Mouse (Mus musculus): ENCODE measurements around the gene Scnn1a. TPM values are rescaled to one million over a fixed set of nuclear protein-coding genes. Genes with fewer than 3 reads are reported as not detected.

The Scnn1a gene
- polyA plus RNA-seq, 1 experiment from 2014 or later, result 0.70 TPM

DNA sequence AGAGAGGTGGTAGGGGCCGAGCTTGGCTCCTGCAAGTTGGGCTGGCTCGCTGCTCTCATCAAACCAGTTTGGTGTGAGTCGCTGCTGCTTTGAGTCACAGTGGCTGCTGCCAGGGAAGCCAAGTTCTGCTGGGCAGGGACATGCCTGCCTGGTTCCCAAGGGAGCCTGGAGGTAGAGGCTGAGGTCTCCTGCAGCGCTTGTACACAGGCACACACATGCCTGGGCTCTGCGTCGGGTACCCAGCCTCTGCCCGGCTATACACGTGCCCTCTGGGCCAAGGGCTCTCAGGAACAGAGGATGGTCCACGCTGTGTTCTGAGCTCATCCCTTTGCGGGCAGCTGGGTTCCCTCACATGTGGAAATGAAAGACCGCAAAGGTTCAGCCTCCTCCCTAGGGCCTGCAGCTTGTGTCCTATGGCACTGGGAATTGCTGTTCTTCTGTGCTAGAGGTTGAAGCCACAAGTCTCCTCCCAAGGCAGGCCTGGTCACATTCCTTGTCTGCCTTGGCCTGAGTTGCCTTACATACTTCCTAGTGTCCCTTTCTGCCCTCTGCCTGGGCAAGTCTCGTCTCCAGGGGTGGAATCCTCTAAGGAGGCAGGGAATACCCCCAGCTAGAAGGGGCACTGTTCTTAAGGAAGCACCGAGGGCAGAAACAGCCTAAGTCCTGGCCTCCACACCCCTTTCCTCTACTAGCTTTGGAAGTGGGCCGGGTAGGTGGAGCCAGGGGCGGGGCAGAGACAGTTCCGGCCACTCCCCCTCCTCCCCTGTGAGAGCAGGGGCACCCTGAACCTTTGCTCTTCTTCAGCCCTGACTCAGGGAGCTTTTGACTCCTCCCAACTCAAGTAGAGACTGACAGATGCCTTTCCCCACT is 57.4 kb downstream of the Scnn1a start:
- 34% methylated on average over 16 of the region's 16 CpGs for WGBS
- Histone ChIP-seq H3K4me3 (no peak overlapping the region), H3K4me2 (no peak overlapping the region), H3K36me3 (replicated peaks) (no peaks in the 10 kb centered on the region), H3K9ac (no peak overlapping the region), H3K4me1 (peaks cover 18% of the 10 kb centered on the region), H3K27me3 (replicated peaks) (peaks cover 52% of the 10 kb centered on the region), H3K27ac (no peak overlapping the region), H3K9me3 (no peaks in the 10 kb centered on the region)
- 0 out of 2 replicates have a peak, but pooled peaks have one; percentile 30 for ATAC-seq (replicated peaks)

DNA sequence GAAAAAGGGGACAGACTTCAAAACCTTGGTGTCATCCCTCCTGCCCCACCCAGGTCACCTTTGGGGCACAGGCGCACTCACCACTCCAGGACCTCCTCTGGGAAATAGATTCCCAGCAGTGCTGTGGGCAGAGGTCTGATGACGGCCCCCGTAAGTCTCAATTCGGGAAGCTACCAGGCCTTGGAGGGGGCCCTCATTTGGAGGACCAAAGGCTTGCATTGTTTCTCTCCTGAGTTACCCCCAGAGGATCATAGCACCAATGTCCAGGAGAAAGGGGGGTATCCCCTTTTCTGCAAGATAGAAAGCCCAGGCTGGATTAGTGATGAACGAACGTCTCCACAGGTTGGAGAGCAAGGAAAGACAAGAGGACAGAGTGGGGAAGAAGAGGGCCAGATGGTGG is 58.2 kb downstream of the Scnn1a start:
- Histone ChIP-seq H3K36me3 (replicated peaks) (no peaks in the 10 kb centered on the region), H3K9ac (no peak overlapping the region)

DNA sequence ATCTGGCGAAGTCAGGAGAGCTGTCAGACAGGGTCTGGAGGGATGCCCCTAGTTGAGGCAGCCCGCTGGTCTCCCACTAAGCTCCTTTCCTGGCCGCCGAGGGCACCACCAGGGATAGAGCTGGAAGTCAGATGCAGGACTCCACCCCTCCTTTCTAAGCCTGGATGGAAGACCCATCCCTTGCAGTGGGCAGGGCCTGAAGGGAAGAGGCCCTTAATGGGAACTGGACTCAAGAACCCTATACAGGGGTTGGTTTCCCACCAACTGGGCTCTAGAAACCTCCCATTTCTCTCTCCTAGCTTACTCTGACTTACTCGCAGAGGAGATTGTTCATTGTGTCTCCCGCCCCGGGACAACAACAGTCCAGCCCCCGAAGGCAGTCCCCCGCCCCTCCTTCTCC is 59.3 kb downstream of the Scnn1a start:
- peak overlapping the region; percentile 32 for H3K4me3 ChIP-seq
- 5% methylated on average over 9 of the region's 9 CpGs for WGBS

More for the DNA sequence above, 58.2 kb downstream of the Scnn1a start:
- Histone ChIP-seq H3K27me3 (replicated peaks) (peaks cover 52% of the 10 kb centered on the region), H3K9me3 (no peaks in the 10 kb centered on the region), H3K4me3 (no peak overlapping the region), H3K4me2 (no peak overlapping the region), H3K4me1 (peaks cover 18% of the 10 kb centered on the region), H3K27ac (no peak overlapping the region)
- ATAC-seq (replicated peaks), result no peak
- WGBS, result 15% methylated on average over 6 of the region's 6 CpGs

DNA sequence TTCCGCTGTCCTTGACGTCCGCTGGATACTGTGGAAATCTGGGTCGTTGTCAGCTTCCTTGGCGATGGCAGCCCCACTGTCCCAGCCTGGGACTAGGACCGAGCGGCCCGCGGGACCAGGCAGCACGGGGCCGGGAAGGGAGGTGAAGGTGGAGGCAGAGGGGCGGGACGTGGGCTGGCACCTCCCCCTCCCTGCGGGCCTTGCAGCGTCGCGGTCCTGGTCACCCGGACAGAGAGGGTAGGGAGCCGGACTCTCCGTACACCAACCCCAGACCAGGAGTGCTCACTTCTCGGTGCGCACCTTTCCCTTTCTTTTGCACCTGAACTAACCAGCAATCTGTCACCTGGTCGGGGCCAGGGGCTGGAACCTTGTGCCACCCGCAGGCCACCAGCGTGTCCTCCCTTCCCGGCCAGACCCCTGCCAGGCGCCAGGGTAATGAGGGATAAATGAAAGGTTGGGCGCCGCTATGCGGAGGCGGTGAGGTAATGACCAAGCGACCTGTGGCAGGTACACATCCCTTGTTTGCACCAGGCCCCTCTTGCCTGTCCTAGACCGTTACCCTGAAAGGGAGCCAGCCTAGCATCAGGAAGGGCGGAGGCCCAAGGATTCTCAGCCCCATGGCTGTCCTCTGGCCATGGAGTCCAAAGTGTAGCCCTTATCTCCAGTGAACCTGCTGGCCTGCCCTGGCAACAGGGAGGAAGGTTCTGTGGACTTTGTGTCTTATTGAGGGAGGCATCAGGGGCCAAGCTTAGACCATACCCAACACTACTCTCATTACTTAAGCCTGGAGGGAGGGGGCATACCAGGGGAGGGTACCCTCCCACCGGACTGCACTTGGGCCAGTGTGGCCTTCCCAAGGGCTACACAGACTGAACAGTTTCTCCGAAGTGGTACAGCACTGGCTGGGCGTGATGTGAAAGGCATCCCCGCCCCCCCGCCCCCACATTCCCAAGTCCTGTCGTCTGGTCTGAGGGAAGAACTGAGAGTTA is 60.2 kb downstream of the Scnn1a start, which contains the start of gene Plekhg6:
Plekhg6 (minus strand) TSS at position 422 of the 989 bp plus-strand sequence.
- Histone ChIP-seq H3K27ac (no peak within 1 kb of the TSS), H3K4me2 (peak within 1 kb of the TSS; percentile 72), H3K27me3 (replicated peaks) (peaks cover 48% of the 10 kb centered on the region), H3K9me3 (no peaks in the 10 kb centered on the region), H3K9ac (peak within 1 kb of the TSS; percentile 41), H3K4me1 (peaks cover 18% of the 10 kb centered on the region), H3K4me3 (peak within 1 kb of the TSS; percentile 32), H3K36me3 (replicated peaks) (no peaks in the 10 kb centered on the region)
- 12% methylated on average over 37 of the region's 40 CpGs for whole genome bisulfite sequencing
- ATAC-seq (replicated peaks), result no peak; the same call in 1 of the 2 replicates

More for the DNA sequence above, 59.3 kb downstream of the Scnn1a start:
- ATAC-seq (replicated peaks), result no peak
- peaks cover 18% of the 10 kb centered on the region for H3K4me1 ChIP-seq
- H3K4me2 ChIP-seq, result peak overlapping the region; percentile 72
- H3K9me3 ChIP-seq, result no peaks in the 10 kb centered on the region
- no peak overlapping the region for H3K27ac ChIP-seq
- peaks cover 52% of the 10 kb centered on the region for H3K27me3 ChIP-seq (replicated peaks)
- no peak overlapping the region for H3K9ac ChIP-seq
- H3K36me3 ChIP-seq (replicated peaks), result no peaks in the 10 kb centered on the region

DNA sequence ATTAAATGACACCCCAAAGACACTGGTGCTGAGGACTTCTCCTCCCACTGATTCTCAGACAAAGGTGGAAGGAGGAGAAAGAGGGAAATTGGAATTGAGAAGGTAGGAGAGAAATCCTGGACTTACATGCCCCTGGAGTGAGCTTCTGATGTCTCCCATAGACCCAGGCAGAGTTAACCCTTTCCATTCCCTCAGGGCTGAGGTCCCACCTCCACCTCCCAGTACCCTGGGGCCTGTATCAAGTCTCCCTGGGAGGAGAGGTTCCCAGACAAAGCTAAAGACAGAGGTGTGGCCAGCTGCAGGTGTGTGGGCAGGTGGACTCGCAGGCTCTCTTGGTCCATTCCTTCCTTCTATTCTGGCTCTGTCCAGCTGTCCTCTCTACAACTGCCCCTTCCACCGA is 61.6 kb downstream of the Scnn1a start:
- H3K4me3 ChIP-seq, result no peak overlapping the region
- 78% methylated on average over 2 of the region's 2 CpGs for WGBS
- no peak overlapping the region for H3K27ac ChIP-seq
- no peaks in the 10 kb centered on the region for H3K36me3 ChIP-seq (replicated peaks)
- peaks cover 48% of the 10 kb centered on the region for H3K27me3 ChIP-seq (replicated peaks)
- no peak overlapping the region for H3K4me2 ChIP-seq
- H3K9me3 ChIP-seq, result no peaks in the 10 kb centered on the region
- no peak overlapping the region for H3K9ac ChIP-seq
- H3K4me1 ChIP-seq, result peaks cover 17% of the 10 kb centered on the region
- ATAC-seq (replicated peaks), result no peak

DNA sequence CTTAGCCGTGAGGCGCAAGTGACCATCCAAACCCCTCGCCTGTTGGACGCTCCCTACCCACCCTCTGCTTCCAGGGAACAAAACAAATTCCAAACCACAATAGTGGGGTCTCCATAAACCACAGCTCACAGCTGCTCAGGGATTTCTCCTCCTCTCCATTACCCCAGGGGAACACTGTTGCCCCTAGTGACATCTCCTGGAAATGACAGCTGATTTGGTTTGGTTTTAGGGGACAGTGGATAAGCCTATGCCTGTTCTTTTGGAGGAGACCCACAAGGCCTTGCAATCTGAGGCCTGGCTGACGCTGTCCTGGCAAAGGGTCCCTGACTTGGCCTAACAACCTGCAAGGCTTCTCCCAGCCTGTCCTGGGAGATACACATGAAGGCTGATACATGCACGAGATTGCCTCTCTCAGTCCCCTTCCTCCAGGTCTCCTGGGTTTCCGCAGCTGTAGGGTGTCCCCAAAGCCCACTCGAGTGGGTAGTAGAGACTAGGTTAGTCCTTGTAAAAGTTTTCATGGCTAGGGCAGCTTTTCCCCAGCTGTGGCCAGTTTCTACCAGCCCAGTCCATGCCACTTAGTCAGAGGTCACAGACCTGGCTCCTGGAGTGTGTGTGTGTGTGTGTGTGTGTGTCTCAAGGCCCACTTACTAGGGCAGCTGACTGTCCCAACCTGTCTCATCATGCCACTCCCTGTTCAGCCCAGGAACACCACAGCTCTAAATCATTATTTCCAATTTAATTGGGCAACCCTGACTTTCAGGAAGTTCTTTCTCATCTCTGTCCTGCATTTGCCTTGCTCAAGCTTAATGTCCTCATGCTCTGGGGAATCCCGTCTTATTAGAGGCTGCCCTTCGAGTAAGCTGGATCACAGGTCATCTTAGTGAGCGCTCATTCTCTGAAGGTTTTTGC is 64.9 kb downstream of the Scnn1a start:
- H3K27ac ChIP-seq, result no peak overlapping the region
- WGBS, result 66% methylated on average over 11 of the region's 11 CpGs
- ATAC-seq (replicated peaks), result no peak
- H3K27me3 ChIP-seq (replicated peaks), result peaks cover 17% of the 10 kb centered on the region
- no peaks in the 10 kb centered on the region for H3K36me3 ChIP-seq (replicated peaks)
- no peak overlapping the region for H3K4me2 ChIP-seq
- H3K4me3 ChIP-seq, result no peak overlapping the region
- H3K9me3 ChIP-seq, result no peaks in the 10 kb centered on the region
- H3K9ac ChIP-seq, result no peak overlapping the region
- peaks cover 3% of the 10 kb centered on the region for H3K4me1 ChIP-seq

DNA sequence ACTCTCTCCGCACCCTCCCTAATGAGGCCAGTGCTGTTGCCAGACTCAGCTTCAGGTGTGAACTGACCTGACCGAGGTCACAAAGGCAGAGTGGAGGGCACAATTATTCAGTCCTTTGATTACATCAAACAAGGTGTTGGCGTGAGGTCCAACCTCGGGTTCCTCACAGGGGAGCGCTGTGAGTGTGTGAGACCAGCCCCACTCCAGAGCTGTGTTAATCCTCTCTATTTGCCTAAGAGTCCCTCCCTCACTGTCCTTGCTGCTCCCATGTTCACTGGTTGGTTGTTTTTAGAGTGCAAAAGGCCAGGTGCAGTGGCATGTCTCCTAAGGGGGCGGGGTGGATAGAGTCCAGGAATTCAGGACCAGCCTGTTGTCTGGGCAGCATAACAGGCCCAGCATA is 65.6 kb downstream of the Scnn1a start:
- H3K4me2 ChIP-seq, result no peak overlapping the region
- H3K27ac ChIP-seq, result no peak overlapping the region
- H3K4me3 ChIP-seq, result no peak overlapping the region
- 86% methylated on average over 6 of the region's 6 CpGs for WGBS
- no peak overlapping the region for H3K9ac ChIP-seq
- peaks cover 9% of the 10 kb centered on the region for H3K27me3 ChIP-seq (replicated peaks)
- no peaks in the 10 kb centered on the region for H3K36me3 ChIP-seq (replicated peaks)
- H3K9me3 ChIP-seq, result no peaks in the 10 kb centered on the region
- no peaks in the 10 kb centered on the region for H3K4me1 ChIP-seq
- no peak for ATAC-seq (replicated peaks)

DNA sequence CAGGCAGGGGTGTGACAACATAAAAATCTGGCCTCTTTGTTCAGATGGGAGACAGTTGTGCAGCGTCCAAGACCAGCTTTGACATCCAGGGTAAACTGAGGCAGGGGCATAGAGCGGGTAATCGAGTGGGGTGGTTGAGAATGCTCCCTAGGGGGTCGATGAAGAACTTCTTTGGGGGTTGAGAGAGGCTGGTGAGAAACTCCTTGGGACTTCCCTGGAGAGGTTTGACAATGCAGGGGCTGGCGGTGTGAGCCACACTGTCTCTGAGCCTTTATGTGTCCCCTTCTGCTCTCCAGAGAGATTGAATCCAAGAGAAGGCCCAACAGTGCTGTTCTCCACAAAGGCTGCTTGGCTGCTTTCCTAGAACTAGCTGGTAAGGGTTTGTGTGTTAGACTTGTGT is 69.4 kb downstream of the Scnn1a start:
- no peak overlapping the region for H3K4me2 ChIP-seq
- H3K4me3 ChIP-seq, result no peak overlapping the region
- no peaks in the 10 kb centered on the region for H3K27me3 ChIP-seq (replicated peaks)
- no peaks in the 10 kb centered on the region for H3K4me1 ChIP-seq
- 86% methylated on average over 5 of the region's 5 CpGs for WGBS
- no peaks in the 10 kb centered on the region for H3K9me3 ChIP-seq
- ATAC-seq (replicated peaks), result no peak
- no peaks in the 10 kb centered on the region for H3K36me3 ChIP-seq (replicated peaks)
- no peak overlapping the region for H3K9ac ChIP-seq
- H3K27ac ChIP-seq, result no peak overlapping the region

Other genes starting within 250 kb of the Scnn1a start
- gene Chd4, start 224.7 kb upstream of the Scnn1a start, polyA plus RNA-seq (2015; fragmentation: Nextera tagmentation; extraction: Ambion mirVana), result 105 and 125 TPM in 2 replicates
- gene Nop2, start 188.8 kb upstream of the Scnn1a start, polyA plus RNA-seq (2015; fragmentation: Nextera tagmentation; extraction: Ambion mirVana), result 48.4 and 49.1 TPM in 2 replicates
- gene Iffo1, start 175.4 kb upstream of the Scnn1a start, polyA plus RNA-seq (2015; fragmentation: Nextera tagmentation; extraction: Ambion mirVana), result 22.0 and 23.3 TPM in 2 replicates
- 1,389 and 1,453 TPM in 2 replicates for gene Gapdh, start 154.2 kb upstream of the Scnn1a start, polyA plus RNA-seq (2015; fragmentation: Nextera tagmentation; extraction: Ambion mirVana)
- 58.3 and 58.6 TPM in 2 replicates for gene Ncapd2, start 129.0 kb upstream of the Scnn1a start, polyA plus RNA-seq (2015; fragmentation: Nextera tagmentation; extraction: Ambion mirVana)
- gene Mrpl51, start 128.9 kb upstream of the Scnn1a start, polyA plus RNA-seq (2015; fragmentation: Nextera tagmentation; extraction: Ambion mirVana), result 129 and 131 TPM in 2 replicates
- gene Vamp1, start 105.1 kb upstream of the Scnn1a start, polyA plus RNA-seq (2015; fragmentation: Nextera tagmentation; extraction: Ambion mirVana), result 15.5 and 16.5 TPM in 2 replicates
- gene Tapbpl, start 88.8 kb upstream of the Scnn1a start, polyA plus RNA-seq (2015; fragmentation: Nextera tagmentation; extraction: Ambion mirVana), result 6.3 TPM in 2 replicates
- 1.4 and 2.3 TPM in 2 replicates for gene Cd27, start 83.6 kb upstream of the Scnn1a start, polyA plus RNA-seq (2015; fragmentation: Nextera tagmentation; extraction: Ambion mirVana)
- gene Tuba3a, start 34.6 kb upstream of the Scnn1a start, polyA plus RNA-seq (2015; fragmentation: Nextera tagmentation; extraction: Ambion mirVana), result not detected in 2 replicates
- 14.2 and 16.4 TPM in 2 replicates for gene Ltbr, start 6.8 kb upstream of the Scnn1a start, polyA plus RNA-seq (2015; fragmentation: Nextera tagmentation; extraction: Ambion mirVana)
- 11.6 and 14.6 TPM in 2 replicates for gene Tnfrsf1a, start 28.7 kb downstream of the Scnn1a start, polyA plus RNA-seq (2015; fragmentation: Nextera tagmentation; extraction: Ambion mirVana)
- gene Plekhg6, start 60.1 kb downstream of the Scnn1a start, polyA plus RNA-seq (2015; fragmentation: Nextera tagmentation; extraction: Ambion mirVana), result 0.23 and 0.32 TPM in 2 replicates
- 58.9 and 66.9 TPM in 2 replicates for gene Cd9, start 174.1 kb downstream of the Scnn1a start, polyA plus RNA-seq (2015; fragmentation: Nextera tagmentation; extraction: Ambion mirVana)
- gene Vwf, start 226.1 kb downstream of the Scnn1a start, polyA plus RNA-seq (2015; fragmentation: Nextera tagmentation; extraction: Ambion mirVana), result 10.8 and 11.3 TPM in 2 replicates

Measured in midbrain, embryonic 15.5 days (tissue).